Mouse (Mus musculus): ENCODE measurements around the gene Map2k1.
A peak's percentile ranks its signal among the peaks of the same experiment; 100 is the strongest.
"Not testable (repeated sequence)": the region's sequence is repeated elsewhere in the genome, so short reads cannot be mapped to it uniquely, and the experiment has no call there.

Map2k1 gene

GRCm38 (mm10) chr9:64202866-64203265 is 50.6 kb downstream of the Map2k1 start:
- DNase-seq (ENCODE audit: low spot score): no peak

GRCm38 (mm10) chr9:64202331-64202730 is 51.1 kb downstream of the Map2k1 start:
- DNase-seq (ENCODE audit: low spot score): no peak

- DNase-seq (ENCODE audit: low spot score): no peak
Observed at GRCm38 (mm10) chr9:64199897-64200296, 53.5 kb downstream of the Map2k1 start.

GRCm38 (mm10) chr9:64198763-64199418 is 54.5 kb downstream of the Map2k1 start:
- not testable (repeated sequence) for DNase-seq (ENCODE audit: low spot score)

- no peak for DNase-seq (ENCODE audit: low spot score)
Observed at GRCm38 (mm10) chr9:64198068-64198762, 55.2 kb downstream of the Map2k1 start.

GRCm38 (mm10) chr9:64197524-64197923 is 55.9 kb downstream of the Map2k1 start:
- DNase-seq (ENCODE audit: low spot score): no peak

- DNase-seq (ENCODE audit: low spot score): no peak
Observed at GRCm38 (mm10) chr9:64195554-64195953, 57.9 kb downstream of the Map2k1 start.

- no peak for DNase-seq (ENCODE audit: low spot score)
Observed at GRCm38 (mm10) chr9:64193879-64194278, 59.6 kb downstream of the Map2k1 start.

- no peak for DNase-seq (ENCODE audit: low spot score)
Observed at GRCm38 (mm10) chr9:64184166-64184840, 69.1 kb downstream of the Map2k1 start.

GRCm38 (mm10) chr9:64183295-64183694 is 70.1 kb downstream of the Map2k1 start:
- not testable (repeated sequence) for DNase-seq (ENCODE audit: low spot score)

GRCm38 (mm10) chr9:64178974-64179646 is 74.3 kb downstream of the Map2k1 start, which contains the start of gene Snapc5:
Snapc5 (plus strand) TSS chr9:64179274.
- DNase-seq (ENCODE audit: low spot score): peak; percentile 82

GRCm38 (mm10) chr9:64178610-64178973 is 74.8 kb downstream of the Map2k1 start:
- DNase-seq (ENCODE audit: low spot score): no peak

GRCm38 (mm10) chr9:64175378-64175777 is 78.1 kb downstream of the Map2k1 start:
- no peak for DNase-seq (ENCODE audit: low spot score)

GRCm38 (mm10) chr9:64174766-64175165 is 78.7 kb downstream of the Map2k1 start:
- no peak for DNase-seq (ENCODE audit: low spot score)

GRCm38 (mm10) chr9:64174341-64174740 is 79.1 kb downstream of the Map2k1 start:
- no peak for DNase-seq (ENCODE audit: low spot score)

- no peak for DNase-seq (ENCODE audit: low spot score)
Observed at GRCm38 (mm10) chr9:64173666-64174220, 79.7 kb downstream of the Map2k1 start.

- peak; percentile 76 for DNase-seq (ENCODE audit: low spot score)
Observed at GRCm38 (mm10) chr9:64172816-64173665, 80.4 kb downstream of the Map2k1 start, which contains the start of the genes Zwilch and Rpl4. Zwilch (minus strand) TSS chr9:64173104. Rpl4 (plus strand) TSS chr9:64173375.

- DNase-seq (ENCODE audit: low spot score): no peak
Observed at GRCm38 (mm10) chr9:64172145-64172815, 81.2 kb downstream of the Map2k1 start.

- DNase-seq (ENCODE audit: low spot score): not testable (repeated sequence)
Observed at GRCm38 (mm10) chr9:64169967-64170366, 83.5 kb downstream of the Map2k1 start.

- DNase-seq (ENCODE audit: low spot score): no peak
Observed at GRCm38 (mm10) chr9:64160471-64160870, 93.0 kb downstream of the Map2k1 start.

Measured in urinary bladder, postnatal 25 days (tissue).